Comparison of ENCODE assay signal across 11 mouse cellular contexts in genomic region chr2:59272713-59273112, GRCm38 (mm10).
"Had no signal": no experiment of that assay in that cellular context is flagged by ENCODE, and none has a peak within 500 bp of the region (broad histone marks: within the 10 kb centered on the region; RNA-seq: fewer than 3 reads in every experiment).

No protein-coding gene starts in this region.

- DNase-seq: kidney, postnatal 14 days; left cerebral cortex, postnatal 4 days; lung, adult 18-20 months; retina, postnatal 1 day; thymus, postnatal 36 days had no signal

- H3K27me3 ChIP-seq: limb, embryonic 13.5 days; midbrain, embryonic 12.5 days; neural tube, embryonic 13.5 days; stomach, embryonic 15.5 days had no signal

- H3K9ac ChIP-seq: limb, embryonic 13.5 days; liver, embryonic 14.5 days; midbrain, embryonic 12.5 days; neural tube, embryonic 13.5 days; stomach, embryonic 15.5 days had no signal

- H3K4me1 ChIP-seq: limb, embryonic 13.5 days; midbrain, embryonic 12.5 days; neural tube, embryonic 13.5 days; stomach, embryonic 15.5 days had no signal

- H3K4me3 ChIP-seq: limb, embryonic 13.5 days; midbrain, embryonic 12.5 days; neural tube, embryonic 13.5 days; stomach, embryonic 15.5 days had no signal

- H3K4me2 ChIP-seq: limb, embryonic 13.5 days; midbrain, embryonic 12.5 days; neural tube, embryonic 13.5 days; stomach, embryonic 15.5 days had no signal

- H3K27ac ChIP-seq: limb, embryonic 13.5 days; liver, embryonic 14.5 days; midbrain, embryonic 12.5 days; neural tube, embryonic 13.5 days; stomach, embryonic 15.5 days had no signal

- H3K9me3 ChIP-seq: limb, embryonic 13.5 days; midbrain, embryonic 12.5 days; neural tube, embryonic 13.5 days; stomach, embryonic 15.5 days had no signal

- H3K36me3 ChIP-seq: limb, embryonic 13.5 days; midbrain, embryonic 12.5 days; neural tube, embryonic 13.5 days; stomach, embryonic 15.5 days had no signal

- ATAC-seq: midbrain, embryonic 16.5 days had no signal
